Comparison of ENCODE assay signal across 15 mouse cellular contexts in genomic region chr15:59830553-59831462, GRCm38 (mm10).
DNase-seq lines count a peak whose midpoint lies in the region; ATAC-seq and TF ChIP-seq lines count a peak whose summit lies in the region.
"Had no signal": no experiment of that assay in that cellular context is flagged by ENCODE, and none has a peak within 500 bp of the region (broad histone marks: within the 10 kb centered on the region; RNA-seq: fewer than 3 reads in every experiment).

No protein-coding gene starts in this region.

- DNase-seq in lung, postnatal 0 days (ENCODE audit: low spot score) = peak; percentile 88
- no peak for DNase-seq in lung, postnatal 4 days
- DNase-seq in c-Kit-positive CD71-positive TER-119-positive erythroid progenitor cells, embryonic 14.5 days (ENCODE audit: low spot score) = no peak
- DNase-seq in left cerebral cortex, adult 9 months (ENCODE audit: low spot score in 2 of 2) = no peak
- DNase-seq in thymus, postnatal 14 days = no peak
- DNase-seq: adrenal gland, postnatal 25 days; cerebellum, postnatal 10 days; gastrocnemius, postnatal 36 days; thymus, adult 2 months had no signal

- TF ChIP-seq POLR2A in small intestine, adult 2 months (IDR thresholded peaks at IDR 0.05; ENCODE audit: low read depth, low read length) = no peak

- peak; percentile 54 for TF ChIP-seq EP300 in lung, postnatal 0 days (IDR thresholded peaks at IDR 0.05)

- peak; percentile 65 for ATAC-seq in lung, postnatal 0 days
- ATAC-seq in common myeloid progenitor, adult 5-6 weeks (replicated peaks; ENCODE audit: low read depth, poor library complexity, severe bottlenecking) = peak; percentile 77
- ATAC-seq in limb, embryonic 13.5 days (ENCODE audit: low FRiP score, low read depth) = peak; percentile 78; the same call in 1 of the 2 replicates

- 66% methylated on average over 17 of the region's 17 CpGs for WGBS in lung, postnatal 0 days
- WGBS in limb, embryonic 13.5 days = 66% methylated on average over 17 of the region's 17 CpGs
- WGBS in small intestine, adult 2 months = 27% methylated on average over 17 of the region's 17 CpGs

- H3K4me2 ChIP-seq in lung, postnatal 0 days (replicated peaks; ENCODE audit: low read depth, low read length) = no peak overlapping the region
- H3K4me2 ChIP-seq in limb, embryonic 13.5 days (replicated peaks) = no peak overlapping the region
- H3K4me2 ChIP-seq: heart, embryonic 13.5 days; midbrain, embryonic 12.5 days had no signal

- H3K27ac ChIP-seq in lung, postnatal 0 days (ENCODE audit: low read length) = no peak overlapping the region
- H3K27ac ChIP-seq in limb, embryonic 13.5 days = peak overlapping the region; percentile 56
- H3K27ac ChIP-seq in small intestine, adult 2 months (ENCODE audit: insufficient read depth, low read depth, low read length) = peak overlapping the region; percentile 81
- H3K27ac ChIP-seq: forebrain, embryonic 10.5 days; heart, embryonic 13.5 days; midbrain, embryonic 12.5 days had no signal

- no peak for TF ChIP-seq CTCF in lung, postnatal 0 days (IDR thresholded peaks at IDR 0.05)
- no peak for TF ChIP-seq CTCF in small intestine, adult 2 months (IDR thresholded peaks at IDR 0.05; ENCODE audit: extremely low read depth, insufficient read length, insufficient replicate concordance, low read depth, low read length)

- no peaks in the 10 kb centered on the region for H3K9me3 ChIP-seq in lung, postnatal 0 days (ENCODE audit: low read length)
- no peaks in the 10 kb centered on the region for H3K9me3 ChIP-seq in limb, embryonic 13.5 days
- H3K9me3 ChIP-seq: forebrain, embryonic 10.5 days; heart, embryonic 13.5 days; midbrain, embryonic 12.5 days had no signal

- H3K27me3 ChIP-seq in lung, postnatal 0 days (replicated peaks; ENCODE audit: insufficient read depth, low read length) = no peaks in the 10 kb centered on the region
- H3K27me3 ChIP-seq in limb, embryonic 13.5 days = no peaks in the 10 kb centered on the region
- H3K27me3 ChIP-seq in small intestine, adult 2 months (ENCODE audit: control insufficient read depth, insufficient read depth, low read length) = no peaks in the 10 kb centered on the region
- H3K27me3 ChIP-seq: heart, embryonic 13.5 days; midbrain, embryonic 12.5 days had no signal

- no peak overlapping the region for H3K9ac ChIP-seq in lung, postnatal 0 days (replicated peaks; ENCODE audit: low read depth)
- H3K9ac ChIP-seq in limb, embryonic 13.5 days = no peak overlapping the region
- H3K9ac ChIP-seq: heart, embryonic 13.5 days; midbrain, embryonic 12.5 days had no signal

- no peak overlapping the region for H3K4me3 ChIP-seq in lung, postnatal 0 days (ENCODE audit: low read depth, low read length)
- H3K4me3 ChIP-seq in limb, embryonic 13.5 days = no peak overlapping the region
- H3K4me3 ChIP-seq in small intestine, adult 2 months (ENCODE audit: low read depth, low read length) = no peak overlapping the region
- H3K4me3 ChIP-seq: forebrain, embryonic 10.5 days; heart, embryonic 13.5 days; midbrain, embryonic 12.5 days had no signal

- no peaks in the 10 kb centered on the region for H3K36me3 ChIP-seq in lung, postnatal 0 days (ENCODE audit: insufficient read depth, low read length)
- no peaks in the 10 kb centered on the region for H3K36me3 ChIP-seq in limb, embryonic 13.5 days
- no peaks in the 10 kb centered on the region for H3K36me3 ChIP-seq in small intestine, adult 2 months (ENCODE audit: control insufficient read depth, insufficient read depth, low read length)
- H3K36me3 ChIP-seq: forebrain, embryonic 10.5 days; heart, embryonic 13.5 days; midbrain, embryonic 12.5 days had no signal

- H3K4me1 ChIP-seq in lung, postnatal 0 days (ENCODE audit: insufficient read depth, low read depth, low read length) = no peaks in the 10 kb centered on the region; the same call in 1 of the 2 replicates
- peaks cover 51% of the 10 kb centered on the region for H3K4me1 ChIP-seq in limb, embryonic 13.5 days
- H3K4me1 ChIP-seq in small intestine, adult 2 months (ENCODE audit: control insufficient read depth, insufficient read depth, insufficient read length, low read length) = peaks cover 8% of the 10 kb centered on the region; the same call in 1 of the 2 replicates
